Mouse (Mus musculus): ENCODE measurements at regions not wholly inside any gene's neighbourhood (a gene's known extent, or its start where the extent isn't known, plus 50 kb on each side); places are given as distances from the start of the nearest gene placed in this dataset.

GRCm38 (mm10) chr10:87718491-87718890 is 139.6 kb upstream of the Igf1 start:
- Histone ChIP-seq H3K4me1 (ENCODE audit: control insufficient read depth, insufficient read depth, low read length) (peaks cover 31% of the 10 kb centered on the region), H3K27ac (ENCODE audit: insufficient read depth, low read depth, low read length) (no peak overlapping the region), H3K4me3 (ENCODE audit: insufficient read depth, low read length) (no peak overlapping the region)
- TF ChIP-seq CTCF (IDR thresholded peaks at IDR 0.05; ENCODE audit: low read depth, low read length) (no peak), POLR2A (IDR thresholded peaks at IDR 0.05; ENCODE audit: borderline replicate concordance, low read depth, low read length) (no peak)

GRCm38 (mm10) chr10:87719978-87720377 is 138.1 kb upstream of the Igf1 start:
- no peak overlapping the region for H3K27ac ChIP-seq (ENCODE audit: insufficient read depth, low read depth, low read length)
- H3K4me3 ChIP-seq (ENCODE audit: insufficient read depth, low read length), result no peak overlapping the region
- TF ChIP-seq CTCF (IDR thresholded peaks at IDR 0.05; ENCODE audit: low read depth, low read length) (no peak), POLR2A (IDR thresholded peaks at IDR 0.05; ENCODE audit: borderline replicate concordance, low read depth, low read length) (no peak)
- H3K4me1 ChIP-seq (ENCODE audit: control insufficient read depth, insufficient read depth, low read length), result peaks cover 31% of the 10 kb centered on the region

DNA sequence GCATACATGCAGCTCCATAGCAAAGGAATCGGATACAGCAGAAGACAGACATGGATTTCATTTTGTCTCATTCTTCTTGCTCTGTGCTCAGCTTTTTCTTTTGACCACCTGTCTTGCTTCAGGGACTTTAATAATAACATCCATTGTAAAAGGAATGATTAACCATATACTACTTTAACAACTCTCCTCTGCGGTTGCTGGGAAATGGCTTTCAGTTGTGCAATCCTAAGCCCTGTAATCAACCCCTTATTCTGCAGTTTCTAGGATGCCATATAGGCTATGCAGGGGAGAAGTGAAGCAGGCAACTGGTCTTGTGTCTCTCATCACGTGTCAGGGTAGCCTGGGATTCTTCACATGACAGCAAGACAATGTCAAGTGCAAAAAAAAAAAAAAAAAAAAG is 135.8 kb upstream of the Igf1 start:
- H3K27ac ChIP-seq (ENCODE audit: insufficient read depth, low read depth, low read length), result peak overlapping the region; percentile 42
- TF ChIP-seq POLR2A (IDR thresholded peaks at IDR 0.05; ENCODE audit: borderline replicate concordance, low read depth, low read length) (no peak), CTCF (IDR thresholded peaks at IDR 0.05; ENCODE audit: low read depth, low read length) (no peak)
- no peak overlapping the region for H3K4me3 ChIP-seq (ENCODE audit: insufficient read depth, low read length)
- peaks cover 23% of the 10 kb centered on the region for H3K4me1 ChIP-seq (ENCODE audit: control insufficient read depth, insufficient read depth, low read length)

DNA sequence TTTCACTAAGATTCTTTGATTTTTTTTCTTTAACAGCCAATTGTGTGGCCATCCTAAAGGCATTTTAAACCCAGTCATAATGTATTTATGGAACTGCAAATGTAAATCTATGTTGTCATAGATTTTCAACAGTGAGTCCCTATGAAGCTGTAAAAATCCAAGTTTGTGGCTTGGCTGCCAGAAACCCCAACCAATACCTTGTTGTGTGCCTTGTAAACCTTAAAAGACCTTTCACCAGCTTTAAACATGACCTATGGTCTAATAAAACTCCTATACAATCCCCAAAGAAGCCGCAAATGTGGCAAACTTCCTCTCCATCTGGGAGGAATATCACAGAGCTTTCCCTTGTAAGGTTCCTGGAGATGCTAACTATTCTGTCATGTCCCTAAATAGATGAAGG is 125.4 kb upstream of the Igf1 start:
- H3K4me3 ChIP-seq (ENCODE audit: insufficient read depth, low read length), result no peak overlapping the region
- no peak overlapping the region for H3K27ac ChIP-seq (ENCODE audit: insufficient read depth, low read depth, low read length)
- H3K4me1 ChIP-seq (ENCODE audit: control insufficient read depth, insufficient read depth, low read length), result peaks cover 14% of the 10 kb centered on the region
- TF ChIP-seq CTCF (IDR thresholded peaks at IDR 0.05; ENCODE audit: low read depth, low read length), result no peak
- no peak for TF ChIP-seq POLR2A (IDR thresholded peaks at IDR 0.05; ENCODE audit: borderline replicate concordance, low read depth, low read length)

DNA sequence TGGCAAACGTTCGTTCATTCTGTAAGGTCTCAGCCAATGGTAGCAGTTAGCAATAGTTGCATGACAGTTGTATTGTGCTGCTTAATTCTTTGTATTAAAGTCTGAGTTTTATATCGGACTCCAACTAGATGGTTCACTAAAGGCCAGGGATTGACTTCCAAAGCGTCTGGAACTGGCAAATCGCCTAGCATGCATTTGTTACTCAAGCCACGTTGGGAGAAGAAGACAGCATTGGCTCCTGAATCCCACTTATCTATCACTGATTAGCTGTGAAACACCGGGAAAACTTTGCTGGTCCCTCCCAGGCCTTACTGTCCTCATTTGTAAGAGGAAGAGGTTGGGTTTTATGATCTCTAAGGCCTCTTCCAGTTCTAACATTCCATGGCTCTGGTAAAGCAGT is 124.8 kb upstream of the Igf1 start:
- H3K4me1 ChIP-seq (ENCODE audit: control insufficient read depth, insufficient read depth, low read length), result peaks cover 14% of the 10 kb centered on the region
- TF ChIP-seq CTCF (IDR thresholded peaks at IDR 0.05; ENCODE audit: low read depth, low read length), result no peak
- no peak for TF ChIP-seq POLR2A (IDR thresholded peaks at IDR 0.05; ENCODE audit: borderline replicate concordance, low read depth, low read length)

DNA sequence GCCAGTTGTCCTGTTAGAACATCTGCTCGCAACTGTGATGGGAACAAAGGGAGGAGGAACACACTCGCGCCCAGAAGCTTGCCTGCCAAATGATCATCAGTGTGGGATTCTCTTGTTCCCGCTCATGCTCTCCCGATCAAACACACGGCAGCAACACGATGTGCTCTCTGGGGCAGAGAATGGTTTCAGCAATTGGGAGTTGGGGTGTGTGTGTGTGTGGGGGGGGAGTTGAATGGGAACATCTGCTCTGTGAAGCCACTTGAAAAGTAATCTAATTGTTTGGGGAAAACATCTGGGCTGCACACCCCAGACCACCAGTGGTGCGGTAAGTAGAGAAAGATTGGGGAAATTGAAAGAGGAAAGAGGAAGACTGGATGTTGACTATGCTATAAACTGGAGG is 117.7 kb upstream of the Igf1 start:
- Histone ChIP-seq H3K4me3 (ENCODE audit: insufficient read depth, low read length) (no peak overlapping the region), H3K27ac (ENCODE audit: insufficient read depth, low read depth, low read length) (no peak overlapping the region), H3K4me1 (ENCODE audit: control insufficient read depth, insufficient read depth, low read length) (peaks cover 8% of the 10 kb centered on the region)
- TF ChIP-seq CTCF (IDR thresholded peaks at IDR 0.05; ENCODE audit: low read depth, low read length), result no peak
- no peak for TF ChIP-seq POLR2A (IDR thresholded peaks at IDR 0.05; ENCODE audit: borderline replicate concordance, low read depth, low read length)

More for the DNA sequence above, 124.8 kb upstream of the Igf1 start:
- Histone ChIP-seq H3K4me3 (ENCODE audit: insufficient read depth, low read length) (no peak overlapping the region), H3K27ac (ENCODE audit: insufficient read depth, low read depth, low read length) (no peak overlapping the region)

DNA sequence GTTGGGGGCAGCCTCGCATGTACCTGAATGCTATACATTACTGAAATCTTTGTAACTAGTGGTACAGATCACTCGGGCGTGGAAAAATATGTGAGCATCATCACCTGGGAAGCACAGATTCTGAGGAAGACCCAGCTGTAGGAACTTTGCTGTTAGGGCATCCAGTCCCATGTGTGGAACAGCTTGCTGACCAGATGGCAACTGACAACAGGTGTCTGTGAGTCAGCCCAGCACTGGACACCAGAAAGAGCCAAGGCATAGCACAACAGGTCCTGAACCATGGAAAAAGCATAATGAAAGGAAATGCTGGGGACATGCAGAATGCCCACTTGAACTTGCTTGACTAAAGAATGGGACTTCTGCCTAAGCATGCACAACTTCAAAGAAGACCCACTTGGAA is 115.3 kb upstream of the Igf1 start:
- Histone ChIP-seq H3K27ac (ENCODE audit: insufficient read depth, low read depth, low read length) (no peak overlapping the region), H3K4me1 (ENCODE audit: control insufficient read depth, insufficient read depth, low read length) (peaks cover 8% of the 10 kb centered on the region), H3K4me3 (ENCODE audit: insufficient read depth, low read length) (no peak overlapping the region)
- no peak for TF ChIP-seq CTCF (IDR thresholded peaks at IDR 0.05; ENCODE audit: low read depth, low read length)
- TF ChIP-seq POLR2A (IDR thresholded peaks at IDR 0.05; ENCODE audit: borderline replicate concordance, low read depth, low read length), result no peak

GRCm38 (mm10) chr10:87747846-87748552 is 110.1 kb upstream of the Igf1 start:
- no peak for TF ChIP-seq POLR2A (IDR thresholded peaks at IDR 0.05; ENCODE audit: borderline replicate concordance, low read depth, low read length)
- no peak for TF ChIP-seq CTCF (IDR thresholded peaks at IDR 0.05; ENCODE audit: low read depth, low read length)
- no peak overlapping the region for H3K27ac ChIP-seq (ENCODE audit: insufficient read depth, low read depth, low read length)
- peaks cover 12% of the 10 kb centered on the region for H3K4me1 ChIP-seq (ENCODE audit: control insufficient read depth, insufficient read depth, low read length)
- H3K4me3 ChIP-seq (ENCODE audit: insufficient read depth, low read length), result no peak overlapping the region

GRCm38 (mm10) chr10:87748631-87749193 is 109.4 kb upstream of the Igf1 start:
- H3K4me3 ChIP-seq (ENCODE audit: insufficient read depth, low read length), result no peak overlapping the region
- no peak overlapping the region for H3K27ac ChIP-seq (ENCODE audit: insufficient read depth, low read depth, low read length)
- H3K4me1 ChIP-seq (ENCODE audit: control insufficient read depth, insufficient read depth, low read length), result peaks cover 16% of the 10 kb centered on the region
- TF ChIP-seq CTCF (IDR thresholded peaks at IDR 0.05; ENCODE audit: low read depth, low read length) (no peak), POLR2A (IDR thresholded peaks at IDR 0.05; ENCODE audit: borderline replicate concordance, low read depth, low read length) (no peak)

GRCm38 (mm10) chr10:87750321-87750720 is 107.7 kb upstream of the Igf1 start:
- TF ChIP-seq POLR2A (IDR thresholded peaks at IDR 0.05; ENCODE audit: borderline replicate concordance, low read depth, low read length), result no peak
- no peak for TF ChIP-seq CTCF (IDR thresholded peaks at IDR 0.05; ENCODE audit: low read depth, low read length)
- Histone ChIP-seq H3K27ac (ENCODE audit: insufficient read depth, low read depth, low read length) (no peak overlapping the region), H3K4me3 (ENCODE audit: insufficient read depth, low read length) (no peak overlapping the region), H3K4me1 (ENCODE audit: control insufficient read depth, insufficient read depth, low read length) (peaks cover 24% of the 10 kb centered on the region)
